Mouse (Mus musculus): ENCODE measurements at regions not wholly inside any gene's neighbourhood (a gene's known extent, or its start where the extent isn't known, plus 50 kb on each side); places are given as distances from the start of the nearest gene placed in this dataset.

- no peak for ATAC-seq (ENCODE audit: low FRiP score, low TSS enrichment)
- no peaks in the 10 kb centered on the region for H3K9me3 ChIP-seq (ENCODE audit: control insufficient read depth, low read length)
- peak overlapping the region; percentile 32 for H3K4me3 ChIP-seq (ENCODE audit: low read length)
- H3K36me3 ChIP-seq (ENCODE audit: control insufficient read depth, insufficient read depth, low read length), result no peaks in the 10 kb centered on the region
- peaks cover 88% of the 10 kb centered on the region for H3K27me3 ChIP-seq (ENCODE audit: control insufficient read depth, insufficient read depth, low read length)
- 0 out of 2 replicates have a peak, but pooled peaks cover 3% of the 10 kb centered on the region for H3K4me1 ChIP-seq (ENCODE audit: control insufficient read depth, insufficient read depth, low read length)
- under 1% methylated on average over 48 of the region's 55 CpGs for WGBS
- peak overlapping the region; percentile 45 for H3K4me2 ChIP-seq (replicated peaks; ENCODE audit: low read depth, low read length)
- no peak overlapping the region for H3K9ac ChIP-seq (ENCODE audit: low read depth, low read length)
- H3K27ac ChIP-seq (ENCODE audit: low read depth, low read length), result no peak overlapping the region
These were observed 83.7 kb upstream of the Hsd17b12 start for GRCm38 (mm10) chr2:94241301-94242050.

DNA sequence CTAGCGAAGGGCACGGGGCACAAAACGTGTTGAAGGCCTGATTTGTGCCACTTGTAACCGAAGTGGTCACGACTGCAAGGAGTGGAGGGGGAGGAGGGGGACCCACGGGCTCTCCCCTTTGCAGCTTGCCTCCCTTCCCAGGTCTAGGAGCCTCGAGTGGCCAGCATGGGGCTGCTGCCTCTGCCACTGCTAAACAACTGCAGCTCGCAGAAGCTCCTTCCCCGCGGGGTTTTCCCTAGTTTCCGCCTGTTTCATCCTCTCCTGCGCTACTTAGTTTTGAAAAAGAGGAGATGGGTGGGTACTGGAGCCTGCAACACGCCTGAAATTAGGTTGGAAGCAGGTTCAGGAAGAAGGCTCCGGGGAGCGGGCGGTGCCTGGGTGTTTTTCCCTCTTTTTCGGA lies 82.6 kb upstream of the Hsd17b12 start:
- H3K9me3 ChIP-seq (ENCODE audit: control insufficient read depth, low read length), result no peaks in the 10 kb centered on the region
- H3K27me3 ChIP-seq (ENCODE audit: control insufficient read depth, insufficient read depth, low read length), result peaks cover 81% of the 10 kb centered on the region
- under 1% methylated on average over 17 of the region's 17 CpGs for WGBS
- no peak overlapping the region for H3K9ac ChIP-seq (ENCODE audit: low read depth, low read length)
- ATAC-seq (ENCODE audit: low FRiP score, low TSS enrichment), result no peak
- 0 out of 2 replicates have a peak overlapping the region, but pooled peaks have one; percentile 1 for H3K4me3 ChIP-seq (ENCODE audit: low read length)
- no peaks in the 10 kb centered on the region for H3K36me3 ChIP-seq (ENCODE audit: control insufficient read depth, insufficient read depth, low read length)
- H3K4me2 ChIP-seq (replicated peaks; ENCODE audit: low read depth, low read length), result no peak overlapping the region
- H3K4me1 ChIP-seq (ENCODE audit: control insufficient read depth, insufficient read depth, low read length), result 0 out of 2 replicates have a peak, but pooled peaks cover 3% of the 10 kb centered on the region
- H3K27ac ChIP-seq (ENCODE audit: low read depth, low read length), result no peak overlapping the region

- H3K9ac ChIP-seq (ENCODE audit: low read depth, low read length), result no peak overlapping the region
- no peak overlapping the region for H3K4me3 ChIP-seq (ENCODE audit: low read length)
- 22% methylated on average over 9 of the region's 9 CpGs for WGBS
- no peaks in the 10 kb centered on the region for H3K9me3 ChIP-seq (ENCODE audit: control insufficient read depth, low read length)
- no peak overlapping the region for H3K4me2 ChIP-seq (replicated peaks; ENCODE audit: low read depth, low read length)
- H3K36me3 ChIP-seq (ENCODE audit: control insufficient read depth, insufficient read depth, low read length), result no peaks in the 10 kb centered on the region
- no peak for ATAC-seq (ENCODE audit: low FRiP score, low TSS enrichment)
- 0 out of 2 replicates have a peak, but pooled peaks cover 3% of the 10 kb centered on the region for H3K4me1 ChIP-seq (ENCODE audit: control insufficient read depth, insufficient read depth, low read length)
- H3K27me3 ChIP-seq (ENCODE audit: control insufficient read depth, insufficient read depth, low read length), result peaks cover 72% of the 10 kb centered on the region
- H3K27ac ChIP-seq (ENCODE audit: low read depth, low read length), result no peak overlapping the region
These were observed 81.8 kb upstream of the Hsd17b12 start for GRCm38 (mm10) chr2:94239573-94239972.

DNA sequence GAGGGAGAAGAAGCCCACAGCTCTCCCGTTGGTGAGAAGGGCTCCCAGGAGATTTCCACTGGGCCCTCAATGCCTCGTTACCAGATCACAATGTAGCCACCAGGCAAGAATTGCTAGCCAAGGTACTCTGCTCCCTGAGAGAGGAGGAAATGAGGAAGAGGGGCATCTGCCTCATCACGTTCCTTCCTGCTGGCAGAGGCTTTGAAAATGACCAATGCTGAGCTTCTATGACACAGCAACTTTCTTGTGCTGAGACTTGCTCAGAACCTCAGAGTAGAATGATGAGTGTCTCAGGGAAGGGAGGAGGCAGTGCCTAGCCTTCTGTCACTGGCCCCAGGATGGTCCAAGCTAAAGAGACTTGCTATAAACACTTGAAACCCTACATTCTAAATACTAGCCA lies 78.7 kb upstream of the Hsd17b12 start:
- Histone ChIP-seq H3K27me3 (ENCODE audit: control insufficient read depth, insufficient read depth, low read length) (peaks cover 41% of the 10 kb centered on the region), H3K4me1 (ENCODE audit: control insufficient read depth, insufficient read depth, low read length) (no peaks in the 10 kb centered on the region), H3K36me3 (ENCODE audit: control insufficient read depth, insufficient read depth, low read length) (no peaks in the 10 kb centered on the region), H3K27ac (ENCODE audit: low read depth, low read length) (no peak overlapping the region), H3K4me2 (replicated peaks; ENCODE audit: low read depth, low read length) (no peak overlapping the region), H3K9ac (ENCODE audit: low read depth, low read length) (no peak overlapping the region), H3K4me3 (ENCODE audit: low read length) (no peak overlapping the region), H3K9me3 (ENCODE audit: control insufficient read depth, low read length) (no peaks in the 10 kb centered on the region)
- 54% methylated on average over 3 of the region's 3 CpGs for WGBS
- no peak for ATAC-seq (ENCODE audit: low FRiP score, low TSS enrichment)

DNA sequence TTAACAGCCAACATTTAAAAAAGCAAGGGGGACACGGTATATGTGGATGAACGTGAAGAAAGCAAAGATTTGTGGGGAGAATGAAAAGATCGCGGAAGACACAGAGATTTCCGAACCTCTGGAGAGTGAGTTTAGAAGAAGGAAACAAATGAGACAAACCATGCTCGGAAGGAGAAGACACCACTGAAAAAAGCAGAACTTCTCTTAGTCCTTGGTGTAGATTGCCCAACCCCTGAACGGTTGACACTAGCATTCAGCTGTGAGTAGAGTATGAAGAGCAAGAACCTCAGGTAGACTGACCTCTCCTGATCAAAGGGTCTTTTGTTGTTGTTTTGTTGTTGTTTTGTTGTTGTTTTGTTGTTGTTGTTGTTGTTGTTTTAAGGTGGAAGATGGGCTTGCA lies 75.8 kb upstream of the Hsd17b12 start:
- Histone ChIP-seq H3K4me2 (replicated peaks; ENCODE audit: low read depth, low read length) (no peak overlapping the region), H3K9ac (ENCODE audit: low read depth, low read length) (no peak overlapping the region), H3K27ac (ENCODE audit: low read depth, low read length) (no peak overlapping the region), H3K36me3 (ENCODE audit: control insufficient read depth, insufficient read depth, low read length) (no peaks in the 10 kb centered on the region), H3K4me3 (ENCODE audit: low read length) (no peak overlapping the region), H3K9me3 (ENCODE audit: control insufficient read depth, low read length) (no peaks in the 10 kb centered on the region), H3K27me3 (ENCODE audit: control insufficient read depth, insufficient read depth, low read length) (peaks cover 17% of the 10 kb centered on the region), H3K4me1 (ENCODE audit: control insufficient read depth, insufficient read depth, low read length) (no peaks in the 10 kb centered on the region)
- ATAC-seq (ENCODE audit: low FRiP score, low TSS enrichment), result no peak
- WGBS, result 89% methylated on average over 7 of the region's 7 CpGs

GRCm38 (mm10) chr2:94219421-94219820 lies 61.7 kb upstream of the Hsd17b12 start:
- no peak overlapping the region for H3K4me2 ChIP-seq (replicated peaks; ENCODE audit: low read depth, low read length)
- 75% methylated on average over 5 of the region's 5 CpGs for WGBS
- no peaks in the 10 kb centered on the region for H3K36me3 ChIP-seq (ENCODE audit: control insufficient read depth, insufficient read depth, low read length)
- no peaks in the 10 kb centered on the region for H3K9me3 ChIP-seq (ENCODE audit: control insufficient read depth, low read length)
- H3K4me3 ChIP-seq (ENCODE audit: low read length), result no peak overlapping the region
- H3K27me3 ChIP-seq (ENCODE audit: control insufficient read depth, insufficient read depth, low read length), result no peaks in the 10 kb centered on the region
- no peak overlapping the region for H3K27ac ChIP-seq (ENCODE audit: low read depth, low read length)
- no peak overlapping the region for H3K9ac ChIP-seq (ENCODE audit: low read depth, low read length)
- H3K4me1 ChIP-seq (ENCODE audit: control insufficient read depth, insufficient read depth, low read length), result no peaks in the 10 kb centered on the region
- no peak for ATAC-seq (ENCODE audit: low FRiP score, low TSS enrichment)

DNA sequence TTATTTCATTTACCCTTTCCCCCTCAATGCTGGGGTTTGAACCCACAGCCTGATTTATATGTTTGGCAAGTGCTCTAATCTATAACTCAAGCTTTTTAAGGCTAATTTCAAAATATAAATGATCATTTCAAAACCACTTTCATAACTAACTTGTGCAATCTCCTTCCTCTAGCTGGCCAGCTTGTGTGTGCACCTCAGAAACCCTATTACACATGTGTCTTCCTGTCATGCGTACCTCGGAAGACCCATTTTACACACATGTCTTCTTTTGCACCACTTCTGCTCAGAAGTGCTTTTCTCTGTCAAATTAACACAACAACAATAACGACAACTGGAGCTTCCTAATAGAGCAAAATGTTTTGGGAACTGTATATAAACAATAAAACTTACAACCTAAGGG lies 59.7 kb upstream of the Hsd17b12 start:
- Histone ChIP-seq H3K4me2 (replicated peaks; ENCODE audit: low read depth, low read length) (no peak overlapping the region), H3K27me3 (ENCODE audit: control insufficient read depth, insufficient read depth, low read length) (no peaks in the 10 kb centered on the region), H3K9me3 (ENCODE audit: control insufficient read depth, low read length) (no peaks in the 10 kb centered on the region), H3K36me3 (ENCODE audit: control insufficient read depth, insufficient read depth, low read length) (no peaks in the 10 kb centered on the region), H3K4me3 (ENCODE audit: low read length) (no peak overlapping the region), H3K27ac (ENCODE audit: low read depth, low read length) (no peak overlapping the region), H3K9ac (ENCODE audit: low read depth, low read length) (no peak overlapping the region), H3K4me1 (ENCODE audit: control insufficient read depth, insufficient read depth, low read length) (no peaks in the 10 kb centered on the region)
- no peak for ATAC-seq (ENCODE audit: low FRiP score, low TSS enrichment)
- 86% methylated on average over 3 of the region's 3 CpGs for WGBS

- ATAC-seq (ENCODE audit: low FRiP score, low TSS enrichment), result no peak
- WGBS, result 89% methylated on average over 3 of the region's 3 CpGs
These were observed 57.7 kb upstream of the Hsd17b12 start for GRCm38 (mm10) chr2:94215455-94215854.

More at GRCm38 (mm10) chr2:94215455-94215854, 57.7 kb upstream of the Hsd17b12 start:
- H3K4me3 ChIP-seq (ENCODE audit: low read length), result no peak overlapping the region
- H3K27ac ChIP-seq (ENCODE audit: low read depth, low read length), result no peak overlapping the region
- H3K4me2 ChIP-seq (replicated peaks; ENCODE audit: low read depth, low read length), result no peak overlapping the region
- no peaks in the 10 kb centered on the region for H3K36me3 ChIP-seq (ENCODE audit: control insufficient read depth, insufficient read depth, low read length)
- H3K9me3 ChIP-seq (ENCODE audit: control insufficient read depth, low read length), result no peaks in the 10 kb centered on the region
- H3K27me3 ChIP-seq (ENCODE audit: control insufficient read depth, insufficient read depth, low read length), result no peaks in the 10 kb centered on the region
- H3K9ac ChIP-seq (ENCODE audit: low read depth, low read length), result no peak overlapping the region
- H3K4me1 ChIP-seq (ENCODE audit: control insufficient read depth, insufficient read depth, low read length), result no peaks in the 10 kb centered on the region

Measured in kidney, embryonic 14.5 days (tissue).